Mouse (Mus musculus): ENCODE data around the gene Hypk. TPM values are rescaled to one million over a fixed set of nuclear protein-coding genes. Genes with fewer than 3 reads are reported as not detected.
A peak's percentile ranks its signal among the peaks of the same experiment; 100 is the strongest.

Hypk gene
- polyA plus RNA-seq, 1 experiment from 2014 or later, result 114 TPM

DNA sequence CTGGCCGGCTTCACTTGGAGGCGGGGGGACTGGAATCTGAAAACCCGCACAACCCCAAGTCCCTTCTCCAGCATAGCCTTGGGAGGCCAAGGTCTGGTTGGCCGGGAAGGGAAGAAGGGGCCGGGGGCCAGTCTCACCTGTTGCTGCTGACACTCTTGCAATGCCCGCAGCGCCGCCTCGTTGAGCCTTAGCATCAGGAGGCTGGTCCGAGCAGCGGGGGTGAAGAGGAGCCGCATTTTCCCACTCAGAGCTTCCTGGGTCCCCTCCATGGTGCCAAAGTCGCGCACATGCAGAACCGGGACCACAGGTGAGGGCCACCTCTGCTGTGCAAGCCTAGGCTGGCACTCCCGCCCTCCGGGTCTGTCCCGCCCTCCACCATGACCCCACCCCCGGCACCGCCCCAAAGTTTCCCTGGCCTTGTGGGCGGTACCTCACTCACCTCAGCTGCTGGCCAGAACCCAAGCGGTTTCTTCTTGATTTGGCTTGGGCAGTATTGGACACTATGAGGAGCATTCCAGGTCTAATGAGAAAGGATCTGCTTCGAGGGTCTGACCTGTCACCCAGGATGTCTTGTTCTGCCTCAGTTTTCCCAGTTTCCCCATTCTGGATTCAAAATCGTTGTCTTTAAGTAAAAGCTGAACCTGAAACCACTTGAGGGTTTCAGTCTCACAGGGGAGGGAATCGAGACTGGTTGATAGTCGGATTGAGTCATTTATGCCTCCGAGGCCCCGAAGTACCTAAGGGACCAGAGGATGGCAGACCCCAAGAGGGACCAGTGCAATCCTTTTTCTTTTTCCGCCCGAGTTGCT is 10.6 kb upstream of the Hypk start:
- peak; percentile 63 for ATAC-seq (ENCODE audit: low FRiP score)
- WGBS, result 2% methylated on average over 29 of the region's 30 CpGs
- peak overlapping the region; percentile 40; the same call in 1 of the 2 replicates for H3K9ac ChIP-seq (ENCODE audit: low read depth, low read length)

DNA sequence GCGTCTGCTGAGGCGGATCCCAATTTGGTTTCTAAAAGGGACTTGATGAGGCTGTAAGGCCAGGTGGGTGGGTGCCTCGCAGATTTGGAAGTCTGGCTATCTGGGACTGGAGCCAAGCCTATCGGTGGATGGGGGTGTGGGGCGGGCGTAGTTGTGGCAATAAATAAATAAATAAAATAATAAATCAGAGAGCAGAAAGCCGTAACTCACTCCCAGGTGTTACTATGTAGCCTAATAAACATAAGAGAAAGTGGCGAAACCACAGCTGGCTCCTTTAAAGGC is 10.1 kb upstream of the Hypk start:
- Histone ChIP-seq H3K27ac (ENCODE audit: low read depth, low read length) (no peak overlapping the region), H3K4me3 (ENCODE audit: low read depth, low read length) (0 out of 2 replicates have a peak overlapping the region, but pooled peaks have one; percentile 13), H3K4me2 (replicated peaks; ENCODE audit: low read depth, low read length) (peak overlapping the region; percentile 58), H3K36me3 (ENCODE audit: control insufficient read depth, insufficient read depth, low read length) (no peaks in the 10 kb centered on the region), H3K9me3 (ENCODE audit: control insufficient read depth, low read length) (no peaks in the 10 kb centered on the region), H3K9ac (ENCODE audit: low read depth, low read length) (no peak overlapping the region), H3K4me1 (replicated peaks; ENCODE audit: control insufficient read depth, insufficient read depth, low read length) (peaks cover 9% of the 10 kb centered on the region; the same call in 1 of the 2 replicates), H3K27me3 (ENCODE audit: control insufficient read depth, insufficient read depth, low read length) (peaks cover 17% of the 10 kb centered on the region)
- no peak for DNase-seq (ENCODE audit: low spot score)
- ATAC-seq (ENCODE audit: low FRiP score), result no peak
- 17% methylated on average over 8 of the region's 8 CpGs for WGBS

More for the DNA sequence above, 10.6 kb upstream of the Hypk start:
- H3K27me3 ChIP-seq (ENCODE audit: control insufficient read depth, insufficient read depth, low read length), result peaks cover 17% of the 10 kb centered on the region
- peaks cover 9% of the 10 kb centered on the region; the same call in 1 of the 2 replicates for H3K4me1 ChIP-seq (replicated peaks; ENCODE audit: control insufficient read depth, insufficient read depth, low read length)
- no peaks in the 10 kb centered on the region for H3K36me3 ChIP-seq (ENCODE audit: control insufficient read depth, insufficient read depth, low read length)
- peak; percentile 52 for DNase-seq (ENCODE audit: low spot score)
- H3K4me2 ChIP-seq (replicated peaks; ENCODE audit: low read depth, low read length), result peak overlapping the region; percentile 58
- H3K27ac ChIP-seq (ENCODE audit: low read depth, low read length), result no peak overlapping the region
- no peaks in the 10 kb centered on the region for H3K9me3 ChIP-seq (ENCODE audit: control insufficient read depth, low read length)
- H3K4me3 ChIP-seq (ENCODE audit: low read depth, low read length), result peak overlapping the region; percentile 30

DNA sequence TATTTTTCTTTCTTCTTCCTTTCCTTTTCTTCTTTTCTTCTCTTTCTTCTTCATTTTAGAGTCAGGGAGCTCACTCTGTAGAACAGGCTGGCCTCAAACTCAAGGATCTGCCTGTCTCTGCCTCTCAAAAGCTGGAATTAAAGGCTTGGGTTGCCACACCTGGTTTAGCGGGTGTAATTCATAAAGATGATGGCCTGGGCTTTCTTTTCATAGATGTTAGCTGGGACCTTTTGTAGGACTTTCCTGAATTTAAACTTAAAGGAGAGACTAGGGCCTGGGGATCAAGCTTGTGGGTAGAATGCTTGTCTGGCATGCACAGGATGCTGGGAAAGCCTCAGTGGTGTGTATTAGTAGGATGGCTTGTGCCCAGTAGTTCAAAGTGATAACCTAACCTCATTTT is 8.9 kb upstream of the Hypk start, which contains the start of gene Ell3:
Ell3 (minus strand) TSS at position 101 of the 400 bp plus-strand sequence.
- Histone ChIP-seq H3K9ac (ENCODE audit: low read depth, low read length) (no peak within 1 kb of the TSS), H3K9me3 (ENCODE audit: control insufficient read depth, low read length) (no peaks in the 10 kb centered on the region), H3K27ac (ENCODE audit: low read depth, low read length) (no peak within 1 kb of the TSS), H3K4me2 (replicated peaks; ENCODE audit: low read depth, low read length) (no peak within 1 kb of the TSS; the same call in 1 of the 2 replicates), H3K36me3 (ENCODE audit: control insufficient read depth, insufficient read depth, low read length) (no peaks in the 10 kb centered on the region), H3K4me1 (replicated peaks; ENCODE audit: control insufficient read depth, insufficient read depth, low read length) (peaks cover 9% of the 10 kb centered on the region; the same call in 1 of the 2 replicates), H3K4me3 (ENCODE audit: low read depth, low read length) (no peak within 1 kb of the TSS), H3K27me3 (ENCODE audit: control insufficient read depth, insufficient read depth, low read length) (peaks cover 17% of the 10 kb centered on the region)
- ATAC-seq (ENCODE audit: low FRiP score), result no peak
- no peak for DNase-seq (ENCODE audit: low spot score)
- WGBS, result 77% methylated on average over 1 of the region's 1 CpGs

DNA sequence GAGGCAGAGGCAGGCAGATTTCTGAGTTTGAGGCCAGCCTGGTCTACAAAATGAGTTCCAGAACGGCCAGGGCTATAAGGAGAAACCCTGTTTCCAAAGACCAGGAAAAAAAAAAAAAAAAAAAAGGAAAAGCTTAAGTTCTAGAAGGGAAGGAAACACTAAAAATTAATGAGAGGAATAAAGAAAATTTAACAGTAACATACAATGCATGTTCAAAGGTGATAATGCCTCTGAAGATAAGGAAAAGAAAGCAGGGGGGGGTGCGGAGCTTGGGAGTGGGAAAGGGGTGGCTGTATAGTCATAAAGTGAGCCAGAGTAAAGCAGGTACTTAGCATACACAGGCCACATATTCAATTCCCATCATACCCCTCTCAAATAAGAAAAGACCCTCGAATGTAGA is 8.0 kb upstream of the Hypk start:
- H3K9ac ChIP-seq (ENCODE audit: low read depth, low read length), result no peak overlapping the region
- WGBS, result 91% methylated on average over 3 of the region's 3 CpGs
- H3K4me1 ChIP-seq (replicated peaks; ENCODE audit: control insufficient read depth, insufficient read depth, low read length), result peaks cover 9% of the 10 kb centered on the region; the same call in 1 of the 2 replicates
- ATAC-seq (ENCODE audit: low FRiP score) (no peak), DNase-seq (ENCODE audit: low spot score) (no peak)
- H3K4me3 ChIP-seq (ENCODE audit: low read depth, low read length), result no peak overlapping the region
- H3K4me2 ChIP-seq (replicated peaks; ENCODE audit: low read depth, low read length), result no peak overlapping the region
- H3K27me3 ChIP-seq (ENCODE audit: control insufficient read depth, insufficient read depth, low read length), result peaks cover 17% of the 10 kb centered on the region
- H3K9me3 ChIP-seq (ENCODE audit: control insufficient read depth, low read length), result no peaks in the 10 kb centered on the region
- H3K27ac ChIP-seq (ENCODE audit: low read depth, low read length), result no peak overlapping the region
- no peaks in the 10 kb centered on the region for H3K36me3 ChIP-seq (ENCODE audit: control insufficient read depth, insufficient read depth, low read length)

DNA sequence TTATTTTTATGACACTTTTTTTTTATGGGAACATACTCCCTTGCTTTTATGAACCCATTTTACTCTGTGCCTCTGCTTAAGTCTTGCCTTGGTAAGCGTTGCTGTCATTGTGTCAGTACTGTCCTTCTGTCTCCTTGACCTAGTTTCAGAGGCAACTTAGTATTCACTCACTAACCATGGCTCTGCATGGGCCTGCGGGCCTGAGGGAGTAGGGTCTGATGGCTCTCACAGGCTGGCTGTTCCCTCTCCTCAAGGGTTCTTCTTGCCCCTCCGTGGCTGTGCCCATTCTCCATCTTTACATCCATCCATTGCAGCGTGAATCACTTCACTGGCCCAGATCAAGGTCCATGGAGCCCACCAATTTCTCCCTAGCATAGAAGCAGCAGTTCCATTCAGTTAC is 6.6 kb upstream of the Hypk start:
- DNase-seq (ENCODE audit: low spot score), result no peak
- no peak overlapping the region for H3K4me2 ChIP-seq (replicated peaks; ENCODE audit: low read depth, low read length)
- no peak overlapping the region for H3K4me3 ChIP-seq (ENCODE audit: low read depth, low read length)
- no peaks in the 10 kb centered on the region for H3K9me3 ChIP-seq (ENCODE audit: control insufficient read depth, low read length)
- WGBS, result 83% methylated on average over 4 of the region's 4 CpGs
- H3K27me3 ChIP-seq (ENCODE audit: control insufficient read depth, insufficient read depth, low read length), result peaks cover 13% of the 10 kb centered on the region
- no peak overlapping the region for H3K27ac ChIP-seq (ENCODE audit: low read depth, low read length)
- H3K36me3 ChIP-seq (ENCODE audit: control insufficient read depth, insufficient read depth, low read length), result no peaks in the 10 kb centered on the region; the same call in 1 of the 2 replicates
- H3K9ac ChIP-seq (ENCODE audit: low read depth, low read length), result no peak overlapping the region
- ATAC-seq (ENCODE audit: low FRiP score), result no peak
- peaks cover 11% of the 10 kb centered on the region; the same call in 1 of the 2 replicates for H3K4me1 ChIP-seq (replicated peaks; ENCODE audit: control insufficient read depth, insufficient read depth, low read length)

DNA sequence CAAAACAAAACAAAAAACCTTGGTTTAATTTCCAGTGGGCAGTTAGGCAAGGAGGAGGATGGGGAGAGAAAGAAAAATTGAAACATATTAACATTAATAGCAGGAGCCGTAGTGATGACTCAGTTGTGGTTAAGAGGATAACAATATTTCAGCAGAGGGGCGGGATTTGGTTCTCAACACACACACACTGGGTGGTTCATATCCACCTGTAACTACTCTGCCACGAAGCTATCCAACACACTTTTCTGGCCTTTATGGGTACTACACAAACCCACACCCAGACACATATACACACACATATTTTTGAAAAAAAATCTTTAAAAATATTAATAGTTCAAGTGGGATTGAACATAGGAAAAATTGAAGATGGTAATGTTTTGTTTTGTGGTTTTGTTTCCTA is 6.1 kb upstream of the Hypk start:
- H3K36me3 ChIP-seq (ENCODE audit: control insufficient read depth, insufficient read depth, low read length), result no peaks in the 10 kb centered on the region; the same call in 1 of the 2 replicates
- no peak overlapping the region for H3K4me2 ChIP-seq (replicated peaks; ENCODE audit: low read depth, low read length)
- H3K4me3 ChIP-seq (ENCODE audit: low read depth, low read length), result no peak overlapping the region
- no peak overlapping the region for H3K9ac ChIP-seq (ENCODE audit: low read depth, low read length)
- 85% methylated on average over 3 of the region's 3 CpGs for WGBS
- no peaks in the 10 kb centered on the region for H3K9me3 ChIP-seq (ENCODE audit: control insufficient read depth, low read length)
- no peak for DNase-seq (ENCODE audit: low spot score)
- peaks cover 7% of the 10 kb centered on the region; the same call in 1 of the 2 replicates for H3K4me1 ChIP-seq (replicated peaks; ENCODE audit: control insufficient read depth, insufficient read depth, low read length)
- no peak for ATAC-seq (ENCODE audit: low FRiP score)
- peaks cover 8% of the 10 kb centered on the region for H3K27me3 ChIP-seq (ENCODE audit: control insufficient read depth, insufficient read depth, low read length)
- no peak overlapping the region for H3K27ac ChIP-seq (ENCODE audit: low read depth, low read length)

DNA sequence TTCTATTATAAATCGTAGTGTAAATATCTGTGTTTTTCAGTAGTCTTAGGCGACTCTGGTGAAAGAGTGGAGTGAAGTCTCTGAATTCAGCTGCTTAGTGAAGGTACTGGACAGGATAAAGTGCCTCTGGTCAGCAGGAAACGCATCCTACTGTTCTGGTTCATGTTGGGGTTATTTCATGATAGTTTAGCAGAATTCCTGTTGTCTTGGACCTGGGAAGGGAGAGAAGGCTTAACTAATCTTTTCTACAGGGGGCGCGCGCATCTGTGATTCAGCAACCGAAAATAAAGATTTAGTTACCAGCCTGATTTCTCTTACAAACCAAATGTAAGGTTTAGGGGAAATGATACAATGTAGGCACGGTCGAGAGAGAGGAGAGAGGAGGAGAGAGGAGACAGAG is 5.0 kb upstream of the Hypk start:
- WGBS, result 19% methylated on average over 9 of the region's 9 CpGs
- peak overlapping the region; percentile 94 for H3K4me3 ChIP-seq (ENCODE audit: low read depth, low read length)
- H3K4me2 ChIP-seq (replicated peaks; ENCODE audit: low read depth, low read length), result peak overlapping the region; percentile 60
- ATAC-seq (ENCODE audit: low FRiP score) (no peak), DNase-seq (ENCODE audit: low spot score) (peak; percentile 49)
- H3K9ac ChIP-seq (ENCODE audit: low read depth, low read length), result peak overlapping the region; percentile 29; the same call in 1 of the 2 replicates
- H3K27ac ChIP-seq (ENCODE audit: low read depth, low read length), result peak overlapping the region; percentile 61
- no peaks in the 10 kb centered on the region for H3K9me3 ChIP-seq (ENCODE audit: control insufficient read depth, low read length)
- no peaks in the 10 kb centered on the region; the same call in 1 of the 2 replicates for H3K36me3 ChIP-seq (ENCODE audit: control insufficient read depth, insufficient read depth, low read length)
- H3K27me3 ChIP-seq (ENCODE audit: control insufficient read depth, insufficient read depth, low read length), result no peaks in the 10 kb centered on the region
- H3K4me1 ChIP-seq (replicated peaks; ENCODE audit: control insufficient read depth, insufficient read depth, low read length), result 0 out of 2 replicates have a peak, but pooled peaks cover 2% of the 10 kb centered on the region

DNA sequence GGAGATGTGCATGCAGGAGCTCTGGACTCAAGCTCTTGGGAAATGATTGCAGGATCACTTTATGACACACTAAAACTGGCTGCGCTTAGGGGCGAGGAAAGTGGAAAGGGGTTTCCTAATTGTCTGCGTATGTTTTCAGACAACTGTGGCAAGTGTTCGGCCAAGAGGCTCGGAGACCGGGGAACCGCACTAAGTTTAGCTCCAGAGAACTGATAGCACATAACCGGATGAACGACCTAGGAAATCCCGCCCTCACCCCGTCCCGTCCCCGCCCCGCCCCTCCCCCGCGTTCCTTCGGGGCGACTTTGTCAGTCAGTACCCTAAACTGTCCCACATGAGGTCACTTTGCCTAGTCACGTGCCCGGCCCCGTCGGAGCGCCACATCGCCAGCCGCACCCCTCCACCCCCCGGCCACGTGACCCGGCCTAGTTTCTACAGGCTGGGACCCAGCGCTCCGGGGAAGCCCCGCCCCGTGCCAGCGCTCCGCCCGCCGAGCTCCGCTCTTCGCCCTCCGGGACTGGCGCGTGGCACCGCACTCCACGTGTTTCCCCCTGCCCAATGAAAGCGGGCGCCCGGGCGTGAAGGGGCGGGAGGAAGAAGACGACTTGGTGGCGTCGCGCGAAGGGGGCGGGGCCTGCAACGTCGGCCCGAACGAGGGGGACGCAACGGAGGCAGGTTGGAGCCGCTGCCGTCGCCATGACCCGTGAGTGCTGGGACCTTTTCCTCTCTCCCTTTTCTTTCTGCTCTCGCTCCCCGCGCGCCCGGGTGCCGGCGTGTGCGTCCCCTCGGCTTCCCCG is 4.2 kb upstream of the Hypk start, which contains the start of gene Serf2:
Serf2 (plus strand) TSS at position 457 of the 797 bp plus-strand sequence.
- no peaks in the 10 kb centered on the region for H3K9me3 ChIP-seq (ENCODE audit: control insufficient read depth, low read length)
- WGBS, result under 1% methylated on average over 59 of the region's 74 CpGs
- ATAC-seq (ENCODE audit: low FRiP score), result peak; percentile 99

More for the DNA sequence above, 4.2 kb upstream of the Hypk start, which contains the start of gene Serf2:
- Histone ChIP-seq H3K36me3 (ENCODE audit: control insufficient read depth, insufficient read depth, low read length) (no peaks in the 10 kb centered on the region; the same call in 1 of the 2 replicates), H3K4me2 (replicated peaks; ENCODE audit: low read depth, low read length) (peak within 1 kb of the TSS; percentile 82), H3K27me3 (ENCODE audit: control insufficient read depth, insufficient read depth, low read length) (no peaks in the 10 kb centered on the region), H3K9ac (ENCODE audit: low read depth, low read length) (peak within 1 kb of the TSS; percentile 96), H3K4me3 (ENCODE audit: low read depth, low read length) (peak within 1 kb of the TSS; percentile 94), H3K4me1 (replicated peaks; ENCODE audit: control insufficient read depth, insufficient read depth, low read length) (0 out of 2 replicates have a peak, but pooled peaks cover 2% of the 10 kb centered on the region), H3K27ac (ENCODE audit: low read depth, low read length) (peak within 1 kb of the TSS; percentile 91)
- DNase-seq (ENCODE audit: low spot score), result peak; percentile 99

Data from hindbrain, embryonic 11.5 days (tissue).